Mouse (Mus musculus) lung, postnatal 10 days (tissue): Measurements from ENCODE around the gene Lipa.

Experiments used
- DNase-seq: peaks from one replicate; pipeline ENCODE4 v3.0.0; 2021

The Lipa gene

DNA sequence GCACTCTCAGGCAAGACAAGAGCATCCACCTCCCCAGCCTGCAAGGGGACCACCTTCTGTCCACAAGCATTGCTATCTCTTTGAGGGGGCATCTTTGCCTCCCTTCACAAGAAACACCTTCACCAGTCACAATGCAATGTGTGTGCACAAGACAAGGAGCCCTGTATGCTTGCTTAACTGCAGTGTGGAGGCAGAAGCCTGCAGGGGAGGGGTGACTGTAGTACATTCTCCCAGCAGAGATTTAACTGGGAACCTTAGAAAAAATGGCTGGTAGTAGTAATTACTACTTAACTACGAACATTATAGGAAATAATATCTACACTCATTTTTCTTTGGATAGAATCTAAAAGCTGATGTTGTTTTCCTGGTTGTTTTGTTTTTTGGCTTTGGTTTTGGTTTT is 5.3 kb downstream of the Lipa start:
- no peak for DNase-seq

DNA sequence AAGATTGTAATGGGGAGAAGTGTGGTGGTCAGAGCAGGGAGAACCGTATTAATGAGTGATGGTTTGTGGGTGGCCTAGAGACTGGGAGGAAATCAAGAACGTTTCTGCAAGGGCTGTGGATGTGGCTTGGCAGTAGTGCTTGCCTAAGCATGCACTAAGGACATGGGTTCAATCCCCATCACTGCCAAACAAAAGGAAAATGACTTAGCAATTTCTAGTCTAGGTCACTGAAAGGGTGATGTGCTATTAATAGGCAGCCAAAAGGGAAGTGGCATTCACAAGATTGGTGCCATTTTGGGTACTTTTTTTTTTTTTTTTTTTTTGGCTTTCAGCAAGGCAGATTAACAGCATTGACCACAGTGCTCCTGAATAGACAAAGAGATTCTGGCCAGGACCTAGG is 5.9 kb downstream of the Lipa start:
- no peak for DNase-seq

GRCm38 (mm10) chr19:34520051-34520450 is 7.2 kb downstream of the Lipa start:
- DNase-seq = no peak

DNA sequence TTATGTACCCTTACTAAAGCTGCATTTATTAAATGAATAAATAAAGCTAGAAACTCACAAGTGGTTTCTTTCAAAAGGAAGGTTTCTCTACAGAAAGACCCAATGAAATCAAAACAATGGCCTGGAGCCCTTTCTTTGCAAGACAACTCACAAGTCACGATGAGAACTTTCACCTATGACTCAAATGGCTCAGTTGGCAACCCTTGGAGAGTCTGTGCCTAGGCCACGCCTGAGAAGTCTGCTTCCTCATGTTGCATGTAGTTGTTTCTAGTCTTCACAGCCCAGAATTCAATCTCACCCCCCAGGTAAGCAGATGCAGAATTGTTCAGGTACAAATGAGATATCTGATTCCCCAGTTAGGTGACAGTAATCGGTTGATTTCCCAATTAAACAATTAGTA is 7.6 kb downstream of the Lipa start:
- no peak for DNase-seq

DNA sequence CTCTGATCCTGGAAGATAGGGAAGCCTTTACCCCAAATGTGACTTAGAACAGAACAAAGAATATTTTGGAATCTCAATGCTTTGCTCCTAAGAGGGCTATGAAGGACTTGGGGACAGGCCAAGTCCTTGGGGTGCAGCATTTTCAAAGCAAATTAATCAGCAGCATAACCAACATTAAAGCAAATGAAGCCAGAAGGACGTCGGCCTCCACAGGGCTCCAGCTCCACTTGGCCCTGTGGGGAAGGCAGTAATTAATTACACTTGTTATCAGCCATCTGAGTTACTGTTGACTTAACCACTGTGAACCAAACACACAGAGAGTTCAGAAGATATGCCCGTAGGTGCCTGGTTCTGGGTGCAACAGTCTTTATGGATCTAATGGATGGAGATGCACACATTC is 8.5 kb downstream of the Lipa start:
- no peak for DNase-seq

DNA sequence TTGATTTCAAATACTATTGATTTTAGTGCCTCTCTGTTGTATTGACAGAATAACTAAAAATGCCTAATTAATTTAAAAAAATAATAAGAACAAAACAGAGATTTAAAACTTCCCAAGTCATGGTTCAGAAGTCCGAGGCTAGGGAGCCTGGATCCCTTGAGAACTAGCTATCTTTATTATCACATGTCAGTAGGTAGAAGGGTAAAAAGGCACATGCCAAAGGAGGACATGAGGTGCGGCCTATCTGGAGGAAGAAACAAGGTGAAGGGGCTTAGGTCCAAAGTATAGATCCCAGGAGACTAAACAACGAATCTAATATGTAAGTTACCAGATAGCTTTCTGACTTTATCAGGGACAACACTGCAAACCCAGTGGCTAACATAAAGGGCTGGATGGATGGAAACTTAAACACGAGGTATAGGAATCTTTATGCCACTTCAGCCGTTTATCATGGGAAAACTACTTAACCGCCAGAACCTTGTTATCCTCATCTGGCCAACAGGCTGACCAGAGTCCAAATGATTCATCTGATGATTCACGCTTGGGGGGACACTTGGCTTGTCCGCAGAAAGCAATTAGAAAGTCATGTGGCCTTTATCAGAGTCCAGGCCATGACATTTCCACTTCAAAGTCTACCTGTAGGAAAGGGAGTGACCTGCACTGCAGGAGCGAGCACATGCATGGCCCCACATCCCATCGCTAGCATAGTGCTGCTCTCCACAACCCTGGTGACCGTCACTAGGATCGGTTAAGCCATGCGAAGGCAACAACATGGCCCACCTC is 9.3 kb downstream of the Lipa start:
- no peak for DNase-seq

- DNase-seq = peak; percentile 25
Observed at GRCm38 (mm10) chr19:34517197-34517596, 10.1 kb downstream of the Lipa start.

DNA sequence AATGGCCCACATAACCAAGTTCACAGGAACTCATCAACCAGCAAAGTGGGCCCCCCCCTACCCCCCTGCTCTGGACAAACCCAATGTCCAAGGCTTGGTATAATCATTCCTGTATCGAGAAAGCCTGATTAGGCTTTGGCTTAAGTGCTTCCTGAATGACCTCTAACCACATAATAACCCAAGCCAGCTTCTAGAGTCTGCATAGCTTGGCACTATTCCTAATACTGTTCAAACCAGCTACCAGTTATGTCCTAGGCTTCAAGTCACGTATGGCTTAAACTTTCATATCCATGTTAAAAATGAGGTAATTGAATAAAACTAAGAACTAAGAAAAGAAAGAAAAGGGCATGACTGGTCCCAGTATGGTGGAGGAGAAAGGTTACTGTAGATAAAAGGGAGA is 10.9 kb downstream of the Lipa start:
- no peak for DNase-seq

DNA sequence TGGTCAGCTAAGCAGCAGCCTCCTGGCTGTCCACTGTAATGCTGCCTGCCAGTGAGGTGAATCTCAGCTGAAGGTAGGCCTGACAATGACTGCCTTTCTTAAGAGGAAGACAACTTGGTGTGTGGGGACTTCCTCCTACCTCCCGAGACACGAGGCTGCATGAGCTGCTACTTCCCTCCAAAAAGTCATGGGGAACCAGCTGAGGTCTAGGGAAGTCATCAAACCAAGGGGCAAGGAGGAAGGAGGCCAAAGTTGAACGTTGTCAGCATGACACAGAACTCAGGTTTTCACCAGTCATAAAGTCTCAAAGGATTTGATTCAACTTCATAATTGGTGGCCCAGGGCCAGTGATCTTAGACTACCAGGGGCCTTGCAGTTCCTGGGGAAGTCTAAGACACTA is 11.6 kb downstream of the Lipa start:
- DNase-seq = no peak

DNA sequence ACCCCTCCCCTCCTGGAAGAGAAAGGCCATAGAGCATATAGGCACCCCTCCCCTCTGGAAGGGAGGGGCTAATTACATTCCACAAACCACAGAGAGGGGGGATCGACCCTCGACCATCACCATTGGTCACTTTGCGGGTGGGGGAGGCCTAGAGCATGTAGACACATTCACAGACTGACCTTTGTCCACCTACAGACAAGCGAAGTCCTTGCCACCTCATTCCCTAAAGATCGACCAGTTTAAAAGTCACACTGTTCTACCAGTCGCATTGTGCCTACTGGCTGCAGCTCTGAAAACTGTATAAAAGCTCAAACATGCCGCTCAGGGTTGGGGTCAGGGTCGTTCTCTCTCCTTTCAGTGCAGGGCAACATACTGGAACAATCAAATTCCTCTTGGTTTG is 15.7 kb downstream of the Lipa start:
- no peak for DNase-seq

DNA sequence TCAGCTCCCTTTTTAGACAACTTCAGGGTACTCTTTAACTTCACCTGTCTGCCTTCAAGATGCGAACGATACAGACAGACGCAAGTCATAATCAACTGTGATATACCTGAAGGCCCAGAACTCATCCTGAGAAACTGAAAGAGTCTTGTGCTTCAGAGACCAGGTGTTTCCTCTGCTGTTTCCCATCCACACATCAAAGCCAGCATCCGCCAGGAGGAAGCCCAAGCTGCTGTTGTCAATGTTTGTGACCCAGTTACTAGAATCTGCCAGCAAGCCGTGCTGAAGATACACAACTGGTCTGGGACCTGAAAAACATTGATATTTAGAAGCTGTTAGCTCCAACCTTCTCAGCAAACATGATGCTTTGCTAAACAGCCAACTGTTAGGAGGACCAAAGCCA is 16.6 kb downstream of the Lipa start:
- DNase-seq = no peak

- no peak for DNase-seq
Observed at GRCm38 (mm10) chr19:34505161-34505721, 22.0 kb downstream of the Lipa start.

GRCm38 (mm10) chr19:34500763-34501162 is 26.5 kb downstream of the Lipa start:
- peak; percentile 92 for DNase-seq

DNA sequence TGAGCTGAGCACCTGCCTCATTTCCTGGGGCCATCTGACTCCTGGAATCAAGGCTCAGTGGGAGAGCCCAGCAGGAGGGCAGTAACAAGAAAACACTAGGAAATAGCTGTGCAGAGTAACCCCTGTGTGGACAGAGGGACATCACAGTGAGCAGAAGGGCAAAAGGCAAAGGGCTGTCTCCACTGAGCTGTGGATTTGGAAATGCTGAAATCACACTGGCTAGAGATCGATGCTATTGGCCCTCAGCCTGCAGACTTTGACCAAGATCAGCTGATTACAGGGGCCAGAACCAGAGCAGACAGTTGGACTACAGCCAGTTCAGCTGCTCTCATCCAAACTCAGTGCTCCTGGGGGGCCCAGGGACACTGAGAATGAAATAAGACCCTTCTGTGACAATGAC is 30.9 kb downstream of the Lipa start:
- no peak for DNase-seq

GRCm38 (mm10) chr19:34493859-34494258 is 33.4 kb downstream of the Lipa start:
- no peak for DNase-seq

- peak; percentile 74 for DNase-seq
Observed at GRCm38 (mm10) chr19:34483547-34483946, 43.7 kb downstream of the Lipa start.

- DNase-seq = peak; percentile 41
Observed at GRCm38 (mm10) chr19:34474991-34475971, 52.0 kb downstream of the Lipa start, which contains the start of gene Ch25h. Gene Ch25h, minus strand, starts transcription at chr19:34475164.

DNA sequence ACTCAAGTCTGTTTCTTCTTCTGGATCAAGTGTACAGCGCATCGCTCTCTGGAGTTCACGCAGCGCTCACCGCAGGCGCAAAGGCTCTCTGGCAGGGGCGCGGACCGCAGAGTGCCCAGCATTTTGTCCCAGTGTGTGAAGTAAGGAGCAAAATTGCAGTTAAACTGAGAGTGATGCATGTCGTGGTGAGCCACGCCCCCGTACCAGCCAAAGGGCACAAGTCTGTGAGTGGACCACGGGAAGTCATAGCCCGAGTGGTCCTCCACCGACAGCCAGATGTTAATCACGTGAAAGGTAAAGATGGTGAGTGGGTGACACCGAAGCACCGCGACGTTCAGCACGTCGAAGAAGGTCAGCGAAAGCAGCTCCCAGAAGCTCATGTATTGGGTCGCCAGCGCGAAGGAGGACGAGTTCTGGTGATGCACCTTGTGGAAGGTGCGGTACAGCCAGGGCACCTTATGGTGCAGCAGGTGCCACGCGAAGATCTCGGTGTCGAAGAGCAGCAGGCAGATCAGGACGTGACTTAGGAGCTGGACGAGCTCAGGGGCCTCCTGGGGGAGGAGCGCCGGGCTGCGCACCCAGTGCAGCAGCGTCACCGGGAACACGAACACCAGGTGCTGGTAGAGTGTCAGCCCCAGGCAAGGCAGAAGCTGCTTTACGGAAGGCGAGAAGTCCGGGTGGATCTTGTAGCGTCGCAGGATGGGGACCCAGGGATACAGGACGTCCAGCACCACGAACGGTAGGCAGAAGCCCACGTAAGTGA is 52.9 kb downstream of the Lipa start:
- DNase-seq = no peak

DNA sequence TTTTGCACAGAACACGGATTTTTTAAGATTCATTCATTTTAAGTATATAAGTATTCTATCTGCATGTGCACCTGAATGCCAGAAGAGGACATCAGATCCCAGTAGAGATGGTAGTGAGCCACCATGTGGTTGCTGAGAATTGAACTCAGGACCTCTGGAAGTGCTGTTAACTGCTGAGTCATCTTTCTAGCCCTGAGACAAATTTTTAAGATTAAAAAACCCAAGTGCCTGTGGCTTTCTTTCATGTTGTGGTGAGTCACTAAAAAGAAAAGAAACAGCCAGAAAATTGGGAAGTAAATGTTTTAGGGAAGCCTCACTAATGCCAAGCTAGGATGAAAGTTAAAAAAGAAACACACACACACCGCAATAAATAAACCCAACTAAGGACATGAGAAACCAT is 55.6 kb downstream of the Lipa start:
- no peak for DNase-seq

GRCm38 (mm10) chr19:34468794-34469193 is 58.5 kb downstream of the Lipa start:
- DNase-seq = no peak

DNA sequence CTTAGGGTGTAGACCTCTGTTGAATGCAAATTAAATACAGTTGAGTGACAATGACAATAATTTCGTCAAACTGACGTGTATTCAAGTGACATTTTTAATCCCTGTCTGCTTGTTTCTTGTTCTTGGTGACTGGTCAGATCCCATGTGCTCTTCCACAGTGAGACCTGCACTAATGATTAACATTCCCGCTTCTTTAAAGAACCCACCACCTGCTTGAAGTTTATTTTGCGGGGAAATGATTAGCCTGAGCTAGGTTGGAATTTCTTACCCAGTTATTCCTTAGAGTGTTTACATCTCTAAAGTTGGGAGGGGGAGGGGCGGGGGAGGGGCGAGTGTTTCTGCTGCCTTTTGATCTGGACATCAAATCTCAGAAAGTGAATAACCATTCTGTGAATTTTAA is 59.1 kb downstream of the Lipa start:
- no peak for DNase-seq

GRCm38 (mm10) chr19:34464453-34464852 is 62.8 kb downstream of the Lipa start:
- DNase-seq = no peak
